ENCODE assay signal across 20 mouse cellular contexts in the genomic region with DNA sequence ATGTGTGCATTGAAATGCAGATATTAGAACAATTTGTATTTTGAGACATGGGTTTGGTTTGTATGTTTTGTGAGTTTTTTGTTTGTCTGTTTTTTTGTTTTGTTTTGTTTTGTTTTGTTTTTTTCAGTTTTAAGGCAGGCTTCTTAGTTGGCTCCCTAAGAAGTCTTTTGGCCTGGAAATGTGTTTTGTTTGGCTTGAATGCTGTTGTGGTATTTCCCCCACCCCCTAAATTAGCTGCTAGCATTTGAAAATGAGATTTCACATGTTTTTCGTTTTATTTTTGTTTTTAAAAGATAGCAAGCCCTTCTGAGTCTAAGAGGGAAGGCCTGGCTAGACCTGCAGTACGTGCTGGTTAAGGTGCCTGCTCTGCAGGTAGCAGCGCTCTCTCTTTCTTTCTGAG. TPM values are rescaled to one million over a fixed set of nuclear protein-coding genes. Genes with fewer than 3 reads are reported as not detected.
A peak's percentile ranks its signal among the peaks of the same experiment; 100 is the strongest.
DNase-seq lines count a peak whose midpoint lies in the region; ATAC-seq and TF ChIP-seq lines count a peak whose summit lies in the region.
"Had no signal": no experiment of that assay in that cellular context is flagged by ENCODE, and none has a peak within 500 bp of the region (broad histone marks: within the 10 kb centered on the region; RNA-seq: fewer than 3 reads in every experiment).

No protein-coding gene starts in this region.

- H3K9ac ChIP-seq in heart, postnatal 0 days (replicated peaks; ENCODE audit: low read depth, low read length), result no peak overlapping the region
- no peak overlapping the region for H3K9ac ChIP-seq in kidney, postnatal 0 days (ENCODE audit: low read depth, low read length)
- H3K9ac ChIP-seq in lung, postnatal 0 days (replicated peaks; ENCODE audit: low read depth), result no peak overlapping the region
- H3K9ac ChIP-seq: liver, postnatal 0 days; midbrain, embryonic 13.5 days; stomach, embryonic 15.5 days had no signal

- TF ChIP-seq EP300 in heart, postnatal 0 days (IDR thresholded peaks at IDR 0.05; ENCODE audit: low read depth), result no peak
- no peak for TF ChIP-seq EP300 in lung, postnatal 0 days (IDR thresholded peaks at IDR 0.05)

- 0 out of 2 replicates have a peak overlapping the region, but pooled peaks have one; percentile 0 for H3K4me2 ChIP-seq in heart, postnatal 0 days (ENCODE audit: low read depth, low read length)
- no peak overlapping the region for H3K4me2 ChIP-seq in kidney, postnatal 0 days (ENCODE audit: low read length)
- H3K4me2 ChIP-seq in lung, postnatal 0 days (replicated peaks; ENCODE audit: low read depth, low read length), result peak overlapping the region; percentile 30; the same call in 1 of the 2 replicates
- H3K4me2 ChIP-seq: heart, embryonic 11.5 days; midbrain, embryonic 13.5 days; stomach, embryonic 15.5 days had no signal

- peaks cover 45% of the 10 kb centered on the region for H3K4me1 ChIP-seq in heart, postnatal 0 days (ENCODE audit: control insufficient read depth, insufficient read depth)
- peaks cover 28% of the 10 kb centered on the region for H3K4me1 ChIP-seq in kidney, postnatal 0 days (replicated peaks; ENCODE audit: insufficient read depth, low read length)
- H3K4me1 ChIP-seq in lung, postnatal 0 days (ENCODE audit: insufficient read depth, low read depth, low read length), result peaks cover 24% of the 10 kb centered on the region
- peaks cover 35% of the 10 kb centered on the region for H3K4me1 ChIP-seq in brown adipose tissue, adult 24 weeks (ENCODE audit: control insufficient read depth, insufficient read depth, insufficient read length, low read length)
- H3K4me1 ChIP-seq in limb, embryonic 10.5 days, result peaks cover 21% of the 10 kb centered on the region
- H3K4me1 ChIP-seq: midbrain, embryonic 13.5 days had no signal

- H3K27me3 ChIP-seq in heart, postnatal 0 days (ENCODE audit: control insufficient read depth, insufficient read depth, low read length), result no peaks in the 10 kb centered on the region
- no peaks in the 10 kb centered on the region for H3K27me3 ChIP-seq in kidney, postnatal 0 days (ENCODE audit: insufficient read depth, low read length)
- no peaks in the 10 kb centered on the region for H3K27me3 ChIP-seq in lung, postnatal 0 days (replicated peaks; ENCODE audit: insufficient read depth, low read length)
- no peaks in the 10 kb centered on the region for H3K27me3 ChIP-seq in limb, embryonic 10.5 days (ENCODE audit: low read depth, poor library complexity, severe bottlenecking)
- H3K27me3 ChIP-seq: midbrain, embryonic 13.5 days; stomach, embryonic 15.5 days had no signal

- peak overlapping the region; percentile 39 for H3K27ac ChIP-seq in heart, postnatal 0 days (ENCODE audit: low read depth)
- no peak overlapping the region for H3K27ac ChIP-seq in kidney, postnatal 0 days
- H3K27ac ChIP-seq in lung, postnatal 0 days (ENCODE audit: low read length), result peak overlapping the region; percentile 8; the same call in 1 of the 2 replicates
- peak overlapping the region; percentile 7 for H3K27ac ChIP-seq in brown adipose tissue, adult 24 weeks (replicated peaks; ENCODE audit: low read depth, low read length)
- no peak overlapping the region for H3K27ac ChIP-seq in limb, embryonic 10.5 days
- H3K27ac ChIP-seq: forebrain, embryonic 10.5 days; midbrain, embryonic 13.5 days; stomach, embryonic 15.5 days had no signal

- no peak for DNase-seq in heart, postnatal 0 days (ENCODE audit: low spot score)
- DNase-seq in heart, postnatal 25 days (ENCODE audit: low spot score), result no peak
- peak; percentile 51 for DNase-seq in kidney, postnatal 0 days (ENCODE audit: low spot score)
- DNase-seq in kidney, adult 11 months, result no peak
- DNase-seq in lung, postnatal 0 days (ENCODE audit: low spot score), result peak; percentile 41
- DNase-seq in lung, adult 18-20 months, result no peak
- no peak for DNase-seq in limb, embryonic 10.5 days (ENCODE audit: low spot score)
- DNase-seq: adrenal gland, postnatal 14 days; cerebellum, adult 11-12 months; heart, postnatal 4 days; liver; liver, postnatal 0 days; thymus, postnatal 25 days had no signal

- no peak for ATAC-seq in heart, postnatal 0 days (ENCODE audit: insufficient read depth, low read depth)
- no peak for ATAC-seq in kidney, postnatal 0 days (replicated peaks; ENCODE audit: low FRiP score, low read depth)
- ATAC-seq in lung, postnatal 0 days, result no peak
- ATAC-seq: inflammation-experienced regulatory T-cells, adult 6 months; liver, postnatal 0 days had no signal

- TF ChIP-seq CTCF in heart, postnatal 0 days (IDR thresholded peaks at IDR 0.05; ENCODE audit: low read depth), result no peak
- no peak for TF ChIP-seq CTCF in kidney, postnatal 0 days (IDR thresholded peaks at IDR 0.05; ENCODE audit: low read depth)
- TF ChIP-seq CTCF in lung, postnatal 0 days (IDR thresholded peaks at IDR 0.05), result no peak

- no peaks in the 10 kb centered on the region for H3K9me3 ChIP-seq in heart, postnatal 0 days (replicated peaks; ENCODE audit: control insufficient read depth, low read length)
- no peaks in the 10 kb centered on the region for H3K9me3 ChIP-seq in kidney, postnatal 0 days (replicated peaks; ENCODE audit: low read length)
- H3K9me3 ChIP-seq in lung, postnatal 0 days (ENCODE audit: low read length), result no peaks in the 10 kb centered on the region
- H3K9me3 ChIP-seq in limb, embryonic 10.5 days (replicated peaks), result no peaks in the 10 kb centered on the region
- H3K9me3 ChIP-seq: forebrain, embryonic 10.5 days; megakaryocyte, embryonic 14.5 days; midbrain, embryonic 13.5 days; stomach, embryonic 15.5 days had no signal

- no peak overlapping the region for H3K4me3 ChIP-seq in heart, postnatal 0 days (ENCODE audit: low read depth, low read length)
- H3K4me3 ChIP-seq in kidney, postnatal 0 days (replicated peaks; ENCODE audit: low read depth, low read length), result no peak overlapping the region
- H3K4me3 ChIP-seq in lung, postnatal 0 days (ENCODE audit: low read depth, low read length), result no peak overlapping the region
- no peak overlapping the region for H3K4me3 ChIP-seq in brown adipose tissue, adult 24 weeks (ENCODE audit: insufficient read depth, low read depth, low read length)
- H3K4me3 ChIP-seq in limb, embryonic 10.5 days, result no peak overlapping the region
- H3K4me3 ChIP-seq: forebrain, embryonic 10.5 days; midbrain, embryonic 13.5 days; stomach, embryonic 15.5 days had no signal

- 64% methylated on average over 3 of the region's 3 CpGs for WGBS in heart, postnatal 0 days
- 63% methylated on average over 3 of the region's 3 CpGs for WGBS in kidney, postnatal 0 days
- WGBS in lung, postnatal 0 days, result 52% methylated on average over 3 of the region's 3 CpGs
- 80% methylated on average over 3 of the region's 3 CpGs for WGBS in limb, embryonic 10.5 days

- H3K36me3 ChIP-seq in heart, postnatal 0 days (replicated peaks; ENCODE audit: control insufficient read depth, insufficient read depth, low read length), result no peaks in the 10 kb centered on the region
- H3K36me3 ChIP-seq in kidney, postnatal 0 days (ENCODE audit: insufficient read depth, low read length), result no peaks in the 10 kb centered on the region
- no peaks in the 10 kb centered on the region for H3K36me3 ChIP-seq in lung, postnatal 0 days (ENCODE audit: insufficient read depth, low read length)
- H3K36me3 ChIP-seq in limb, embryonic 10.5 days, result no peaks in the 10 kb centered on the region
- H3K36me3 ChIP-seq: forebrain, embryonic 10.5 days; midbrain, embryonic 13.5 days; stomach, embryonic 15.5 days had no signal

- intact Hi-C loops in heart, postnatal 25 days (cut with DNase I), result no loop called here

RNA-seq across cellular contexts. Expression of gene Lifr, which starts 54.1 kb away (rescaled TPM):
- 24.0 and 34.9 TPM in 2 replicates for total RNA-seq in heart, postnatal 0 days (2014; rRNA removed; ENCODE audit: low replicate concordance)
- polyA plus RNA-seq in heart, postnatal 0 days (2015; fragmentation: Nextera tagmentation; extraction: Ambion mirVana), result 14.9 and 15.1 TPM in 2 replicates
- 10 to 100 TPM; 53.8 to 63.4 TPM for total RNA-seq in heart, postnatal 25 days (2021)
- polyA plus RNA-seq in kidney, postnatal 0 days (2015; fragmentation: Nextera tagmentation; extraction: Ambion mirVana), result 20.6 and 21.2 TPM in 2 replicates
- 29.7 and 35.5 TPM in 2 replicates for polyA plus RNA-seq in lung, postnatal 0 days (2015; fragmentation: Nextera tagmentation; extraction: Ambion mirVana)
- polyA plus RNA-seq in brown adipose tissue, adult 24 weeks (2012; ENCODE audit: insufficient read depth, insufficient read length, missing spikeins), result 11.6 and 12.9 TPM in 2 replicates
- polyA plus RNA-seq in limb, embryonic 10.5 days (2016; fragmentation: Nextera tagmentation; extraction: Ambion mirVana), result 12.0 and 12.1 TPM in 2 replicates

Comparison
In these comparisons a context has a peak if more than half of its experiments do, and no peak if none do; other contexts are left out.
1. DNase-seq: peak in kidney, postnatal 0 days (single experiment) and lung, postnatal 0 days (single experiment); none in heart, postnatal 0 days (single experiment), heart, postnatal 25 days (single experiment), kidney, adult 11 months (single experiment), lung, adult 18-20 months (0 of 2) and limb, embryonic 10.5 days (single experiment).
2. H3K27ac ChIP-seq: peak in heart, postnatal 0 days (single experiment), lung, postnatal 0 days (single experiment) and brown adipose tissue, adult 24 weeks (single experiment); none in kidney, postnatal 0 days (single experiment) and limb, embryonic 10.5 days (single experiment).